Mouse (Mus musculus) mouse embryonic stem cell (cell line): ENCODE results near the gene Ift172.

ENCODE experiments used
- in situ Hi-C, 2 experiments: fragments of 300-500 bp; cut with MboI; formaldehyde crosslinking; loops; 1 replicate in 1 of 2; 3 replicates in 1 of 2; pipeline ENCODE4 v1.14.3; 2019 to 2020; ENCODE audit warnings: low sequenced_read_pairs in 2 of 2, low pct_unique_long_range_greater_than_20kb in 1 of 2, mixed read lengths in 1 of 2; ENCODE audit not compliant: unreplicated experiment in 1 of 2

The Ift172 gene

GRCm38 (mm10) chr5:31290521-31291360, at the start of gene Ift172:
TSS of gene Ift172 (minus strand) at chr5:31291116.
- in situ Hi-C loops: no loop called here

- in situ Hi-C loops: no loop called here
These were observed 37.3 kb upstream of the Ift172 start for GRCm38 (mm10) chr5:31328255-31328654.

- in situ Hi-C loops: no loop called here
These were observed 35.9 kb upstream of the Ift172 start for GRCm38 (mm10) chr5:31326850-31327249.

GRCm38 (mm10) chr5:31324085-31324484, 33.2 kb upstream of the Ift172 start:
- in situ Hi-C loops: no loop called here

- in situ Hi-C loops: no loop called here
These were observed 31.9 kb upstream of the Ift172 start for GRCm38 (mm10) chr5:31322776-31323175.

- in situ Hi-C loops: no loop called here
These were observed 21.9 kb upstream of the Ift172 start for GRCm38 (mm10) chr5:31312806-31313205.

GRCm38 (mm10) chr5:31303093-31303492, 12.2 kb upstream of the Ift172 start:
- in situ Hi-C loops: no loop called here

- in situ Hi-C loops: no loop called here
These were observed 10.9 kb upstream of the Ift172 start for GRCm38 (mm10) chr5:31301866-31302265.

GRCm38 (mm10) chr5:31298486-31298885, 7.6 kb upstream of the Ift172 start:
- in situ Hi-C loops: no loop called here

GRCm38 (mm10) chr5:31297981-31298380, 7.1 kb upstream of the Ift172 start:
- in situ Hi-C loops: no loop called here

GRCm38 (mm10) chr5:31297047-31297757, 6.3 kb upstream of the Ift172 start, which contains the start of gene Gckr:
TSS of gene Gckr (plus strand) at chr5:31297443.
- in situ Hi-C loops: no loop called here

GRCm38 (mm10) chr5:31295606-31296141, 4.8 kb upstream of the Ift172 start, which contains the start of gene Fndc4:
TSS of gene Fndc4 (minus strand) at chr5:31296080.
- in situ Hi-C loops: no loop called here

GRCm38 (mm10) chr5:31294964-31295605, 4.2 kb upstream of the Ift172 start:
- in situ Hi-C loops: no loop called here

GRCm38 (mm10) chr5:31291361-31291688, 409 bp upstream of the Ift172 start:
- in situ Hi-C loops: no loop called here

- in situ Hi-C loops: no loop called here
These were observed 1.2 kb downstream of the Ift172 start for GRCm38 (mm10) chr5:31289626-31290230.

GRCm38 (mm10) chr5:31288655-31289054, 2.3 kb downstream of the Ift172 start:
- in situ Hi-C loops: no loop called here

GRCm38 (mm10) chr5:31288225-31288624, 2.7 kb downstream of the Ift172 start:
- in situ Hi-C loops: no loop called here

GRCm38 (mm10) chr5:31279245-31279988, 11.5 kb downstream of the Ift172 start:
- in situ Hi-C loops: no loop called here
